Mouse (Mus musculus): ENCODE measurements around the gene D6Wsu163e.

D6Wsu163e gene

DNA sequence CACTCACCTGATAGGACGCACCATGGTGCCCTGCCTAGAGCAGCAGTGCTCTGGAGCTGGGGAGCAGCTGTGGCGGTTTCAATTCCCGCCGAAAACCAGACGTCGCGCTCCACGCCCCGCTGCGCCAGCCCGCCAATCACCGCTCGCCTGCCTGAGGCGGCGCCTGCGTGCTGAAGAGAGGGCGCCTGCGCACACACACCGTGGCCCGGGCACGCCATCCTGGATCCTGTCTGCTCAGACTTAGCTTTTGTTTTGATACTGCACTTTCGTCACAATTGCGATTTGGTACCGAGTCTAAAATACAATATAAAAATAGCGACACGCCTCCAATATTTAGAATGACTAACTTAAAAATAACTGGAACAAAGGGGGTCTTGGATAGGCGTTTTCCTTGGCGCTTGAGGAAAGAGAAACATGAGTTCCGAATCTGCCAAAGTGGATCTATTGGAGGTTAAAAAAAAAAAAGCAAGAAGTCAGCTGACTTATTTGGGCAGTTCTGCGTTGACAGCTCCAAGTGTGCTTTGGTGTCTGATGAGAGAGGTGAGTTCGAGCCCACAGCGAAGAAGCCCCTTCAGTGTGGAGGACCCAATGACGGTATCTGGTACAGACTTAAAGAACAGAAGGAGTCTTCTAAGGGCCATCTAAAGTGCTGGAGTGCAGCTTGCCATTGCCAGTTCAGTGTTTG lies at the start of gene D6Wsu163e, which contains the start of gene Rad51ap1:
D6Wsu163e (plus strand) TSS at position 476 of the 685 bp plus-strand sequence.
Rad51ap1 (minus strand) TSS at position 101 of the 685 bp plus-strand sequence.
- DNase-seq (ENCODE audit: low spot score in 2 of 2) = peak; percentile 93 to 94

DNA sequence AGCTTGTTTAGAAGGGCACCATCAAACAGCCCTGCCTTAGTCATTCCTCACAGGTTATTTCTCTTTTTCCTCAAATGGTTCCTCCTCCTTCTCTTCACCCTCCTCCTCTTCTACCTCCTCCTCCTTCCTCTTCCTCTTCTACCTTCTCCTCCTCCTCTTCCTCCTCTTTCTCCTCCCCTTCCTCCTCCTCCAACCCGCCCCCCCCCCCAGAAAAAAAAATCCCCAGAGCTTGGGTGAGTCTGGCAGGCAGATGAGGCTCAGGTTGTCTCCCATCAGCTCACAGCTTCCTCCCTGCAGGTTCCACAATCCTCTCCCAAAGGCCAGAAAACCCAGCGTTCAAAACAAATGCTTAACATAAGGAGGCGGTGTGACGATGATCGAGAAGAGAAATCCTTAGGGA lies 32.4 kb upstream of the D6Wsu163e start:
- DNase-seq (ENCODE audit: low spot score in 2 of 2) = no peak

DNA sequence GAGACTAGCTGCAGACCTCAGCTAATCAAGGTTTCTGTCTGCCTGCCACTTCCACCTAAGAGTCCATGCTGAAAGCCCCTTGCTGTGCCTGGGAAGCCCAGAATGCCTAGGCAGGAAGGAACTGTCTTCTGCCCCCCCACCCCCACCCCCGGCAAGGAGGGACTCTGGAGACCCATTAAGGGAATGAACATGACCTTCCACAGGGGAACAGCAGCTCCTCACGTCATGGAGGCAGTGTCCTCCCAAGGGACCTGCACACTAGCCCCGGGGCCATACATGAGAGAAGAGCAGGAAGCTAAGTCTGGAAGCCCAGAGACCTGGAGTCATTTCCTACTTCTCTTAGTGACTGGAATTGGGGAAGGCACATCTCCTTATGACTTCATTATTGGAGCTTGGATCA lies 31.9 kb upstream of the D6Wsu163e start:
- no peak for DNase-seq (ENCODE audit: low spot score in 2 of 2)

DNA sequence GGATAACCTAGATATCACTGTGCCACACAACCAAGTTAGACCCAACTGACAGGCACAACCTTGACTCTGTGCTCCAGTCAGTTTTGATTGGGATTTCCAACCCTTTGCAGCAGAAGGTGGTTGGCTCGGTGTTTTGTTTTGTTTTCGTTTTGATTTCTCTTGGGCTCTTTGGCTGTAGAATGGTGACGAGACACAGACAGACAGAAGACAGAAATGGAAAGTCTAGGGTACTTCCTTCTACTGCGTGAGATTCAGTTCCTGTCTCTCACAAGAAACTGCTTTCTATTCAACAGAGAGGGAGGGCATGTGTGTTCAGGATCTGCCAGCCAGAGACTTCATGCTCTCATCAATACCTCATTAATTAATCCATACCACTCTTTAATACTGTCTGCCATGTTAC lies 29.0 kb upstream of the D6Wsu163e start:
- no peak for DNase-seq (ENCODE audit: low spot score in 2 of 2)

DNA sequence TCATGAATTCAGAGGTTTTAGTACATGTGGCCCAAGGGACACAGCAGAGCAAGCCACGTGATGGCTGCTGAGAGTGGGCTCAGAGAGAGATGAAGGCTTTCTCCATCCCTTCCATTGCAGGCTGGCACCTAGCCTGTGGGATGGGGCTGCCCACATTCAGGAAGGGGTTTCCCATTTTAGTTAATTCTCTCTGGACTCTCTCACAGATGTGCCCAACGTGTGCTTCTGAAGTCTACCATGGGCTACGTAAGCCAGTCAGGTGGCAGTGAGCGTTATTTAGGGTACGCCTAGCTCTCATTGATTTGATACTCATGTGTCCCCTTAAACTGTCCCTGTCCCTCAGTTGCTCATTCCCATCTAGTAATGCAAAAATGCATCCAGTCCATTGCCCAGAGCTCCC lies 24.8 kb upstream of the D6Wsu163e start:
- no peak for DNase-seq (ENCODE audit: low spot score in 2 of 2)

DNA sequence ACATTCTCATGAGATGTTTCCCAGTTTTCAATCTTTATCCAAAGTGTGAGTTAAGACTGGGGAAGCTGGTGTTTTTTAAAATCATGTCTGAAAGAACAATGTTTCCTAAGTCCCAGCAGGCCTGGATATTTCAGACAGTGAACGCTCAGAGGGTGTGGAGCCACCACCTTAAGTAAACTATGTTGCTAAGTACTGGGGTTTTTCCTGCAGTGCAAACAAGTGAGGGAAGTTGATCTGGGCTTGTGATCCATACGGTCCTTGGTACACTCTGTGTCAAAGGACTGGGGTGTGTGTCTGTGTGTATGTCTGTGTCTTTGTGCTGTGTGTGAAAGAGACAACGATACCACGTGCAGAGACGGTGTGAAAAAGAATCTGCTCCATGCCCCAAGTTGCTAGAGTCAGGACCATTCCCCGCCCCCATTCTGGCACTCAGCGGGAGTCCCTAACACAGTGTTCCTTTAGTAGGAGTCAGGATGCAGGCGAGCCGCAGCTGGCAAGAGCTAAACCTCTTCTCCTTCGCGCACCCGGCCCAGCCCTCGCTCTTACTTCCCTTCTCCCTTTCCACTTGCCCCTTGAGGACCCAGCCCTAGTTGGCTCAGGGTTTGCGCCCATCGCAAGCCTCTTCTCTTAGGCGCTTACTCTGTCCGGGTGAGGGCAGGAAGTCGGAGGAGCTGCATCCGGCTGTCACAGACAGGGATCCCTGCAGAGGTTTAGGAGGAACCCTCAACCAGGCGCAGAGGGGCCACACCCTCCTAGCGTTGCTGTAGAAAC lies 18.5 kb upstream of the D6Wsu163e start, which contains the start of gene Dyrk4:
Dyrk4 (minus strand) TSS at position 729 of the 771 bp plus-strand sequence.
- DNase-seq (ENCODE audit: low spot score in 2 of 2) = peak in 1 of 2 experiments; percentile 26

DNA sequence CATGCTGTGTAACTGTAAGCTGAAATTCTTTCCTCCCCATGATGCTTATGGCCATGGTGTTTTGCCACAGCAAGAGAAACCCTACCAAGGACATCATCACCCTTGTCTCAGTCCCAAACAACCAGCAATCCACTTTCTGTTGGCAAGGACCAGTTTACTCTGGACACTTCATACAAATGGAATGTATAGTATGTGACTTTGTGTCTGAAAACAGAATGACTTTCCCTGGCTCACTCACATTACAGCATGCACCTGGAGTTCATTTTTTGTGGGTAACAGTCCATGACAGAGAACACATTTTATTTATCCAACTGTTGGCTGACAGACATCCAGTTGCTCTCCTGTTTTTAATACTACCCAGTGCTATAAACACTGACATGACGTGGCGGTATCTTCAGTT lies 6.9 kb upstream of the D6Wsu163e start:
- no peak for DNase-seq (ENCODE audit: low spot score in 2 of 2)

DNA sequence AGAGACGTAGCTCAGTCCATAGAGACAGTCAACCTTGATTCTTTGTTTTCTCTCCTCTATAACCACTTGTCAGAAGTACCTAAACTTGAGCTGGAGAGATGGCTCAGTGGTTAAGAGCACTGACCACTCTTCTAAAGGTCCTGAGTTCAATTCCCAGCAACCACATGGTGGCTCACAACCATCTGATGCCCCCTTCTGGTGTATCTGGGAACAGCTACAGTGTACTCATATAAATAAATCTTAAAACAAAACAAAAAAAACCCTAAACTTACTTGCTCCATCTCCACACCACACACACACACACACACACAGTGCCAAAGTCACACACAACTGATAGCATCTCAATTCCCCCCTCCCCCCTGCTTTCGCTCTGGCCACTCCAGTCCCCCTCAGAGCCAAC lies 1.7 kb upstream of the D6Wsu163e start:
- no peak for DNase-seq (ENCODE audit: low spot score in 2 of 2)

DNA sequence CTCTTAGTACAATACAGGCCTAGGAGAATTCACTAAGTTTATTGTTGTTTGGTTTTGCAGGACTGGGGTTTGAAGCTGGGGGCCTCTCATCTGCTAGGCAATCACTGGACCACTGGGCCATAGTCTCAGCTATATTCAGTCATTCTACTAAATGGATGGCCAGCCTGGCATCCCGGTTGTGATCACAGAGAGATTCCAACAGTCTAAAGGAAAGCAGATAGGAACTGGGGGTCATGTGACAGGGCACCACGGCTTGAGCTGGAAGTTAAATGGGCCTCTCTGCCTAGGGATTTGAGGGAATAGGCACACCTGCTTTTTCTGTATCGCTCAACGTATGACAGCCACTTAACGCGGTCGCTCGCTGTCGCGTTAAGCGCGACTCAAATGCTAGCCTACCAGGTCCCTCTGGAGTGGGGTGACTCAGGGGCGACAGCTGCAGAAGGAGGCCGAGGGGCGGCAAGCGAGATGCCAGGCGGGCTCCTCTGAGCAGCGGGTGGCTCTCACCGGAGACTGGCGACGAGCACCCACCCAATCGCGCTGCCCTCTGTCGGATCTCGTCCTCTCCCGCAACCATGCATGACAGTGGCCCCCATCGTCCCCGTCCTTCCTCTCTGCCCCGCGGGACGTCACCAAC lies 792 bp upstream of the D6Wsu163e start:
- no peak for DNase-seq (ENCODE audit: low spot score in 2 of 2)

DNA sequence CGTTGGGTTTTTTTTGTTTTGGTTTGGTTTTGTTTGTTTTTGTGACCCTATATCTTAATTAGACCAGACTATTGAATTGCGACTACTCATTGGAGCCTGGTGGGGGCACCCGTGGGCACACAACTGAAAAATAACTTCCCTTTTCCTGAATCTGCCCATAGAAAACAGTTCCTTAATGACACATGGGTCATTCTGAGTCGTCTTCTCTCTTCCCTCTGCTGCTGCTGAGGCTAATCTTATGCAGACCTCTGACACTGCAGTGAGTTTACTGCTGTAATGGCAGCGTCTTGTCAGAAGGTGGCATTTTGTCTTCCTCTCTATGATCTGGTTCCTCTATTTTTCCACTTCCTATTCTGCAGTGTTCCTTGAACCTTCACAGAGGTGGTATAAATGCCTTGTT lies 689 bp downstream of the D6Wsu163e start:
- DNase-seq (ENCODE audit: low spot score in 2 of 2) = no peak

DNA sequence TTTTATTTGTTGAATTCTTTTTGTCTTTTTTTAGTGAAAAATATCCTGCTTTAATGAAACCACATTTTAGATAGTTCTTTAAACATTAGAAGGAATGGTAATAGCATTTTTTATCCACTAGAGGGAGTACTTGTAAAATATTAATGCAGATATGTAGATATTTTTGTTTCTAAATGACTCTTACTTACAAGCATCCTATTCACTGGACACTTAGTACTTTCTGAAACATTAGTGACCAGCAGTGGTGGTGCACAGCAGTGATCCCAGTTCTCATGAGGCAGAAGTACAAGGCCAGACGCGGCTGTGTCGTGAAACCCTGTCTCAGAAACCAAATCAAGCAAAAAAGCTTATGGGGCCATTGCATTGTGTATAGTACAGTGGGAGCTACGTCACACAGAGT lies 8.6 kb downstream of the D6Wsu163e start:
- DNase-seq (ENCODE audit: low spot score in 2 of 2) = no peak

DNA sequence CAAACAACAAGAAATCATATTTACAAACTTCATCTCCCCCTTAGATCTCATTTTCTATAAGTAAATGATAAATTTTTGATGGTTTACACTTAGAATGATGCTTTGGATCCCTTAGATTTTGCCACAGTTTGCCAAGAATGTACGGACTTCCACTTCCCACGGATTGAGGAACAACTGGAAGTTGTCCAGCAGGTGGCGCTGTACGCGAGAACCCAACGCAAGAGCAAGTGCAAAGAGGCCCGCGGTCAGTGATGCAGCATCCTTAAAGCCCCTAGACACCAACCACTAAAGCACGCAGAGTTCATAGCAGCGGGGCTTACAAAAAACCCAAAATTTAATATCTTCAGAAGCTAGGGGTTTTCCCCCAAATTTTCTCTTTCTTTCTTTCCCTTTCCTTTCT lies 16.0 kb downstream of the D6Wsu163e start:
- peak; percentile 41 to 84 for DNase-seq (ENCODE audit: low spot score in 2 of 2)

DNA sequence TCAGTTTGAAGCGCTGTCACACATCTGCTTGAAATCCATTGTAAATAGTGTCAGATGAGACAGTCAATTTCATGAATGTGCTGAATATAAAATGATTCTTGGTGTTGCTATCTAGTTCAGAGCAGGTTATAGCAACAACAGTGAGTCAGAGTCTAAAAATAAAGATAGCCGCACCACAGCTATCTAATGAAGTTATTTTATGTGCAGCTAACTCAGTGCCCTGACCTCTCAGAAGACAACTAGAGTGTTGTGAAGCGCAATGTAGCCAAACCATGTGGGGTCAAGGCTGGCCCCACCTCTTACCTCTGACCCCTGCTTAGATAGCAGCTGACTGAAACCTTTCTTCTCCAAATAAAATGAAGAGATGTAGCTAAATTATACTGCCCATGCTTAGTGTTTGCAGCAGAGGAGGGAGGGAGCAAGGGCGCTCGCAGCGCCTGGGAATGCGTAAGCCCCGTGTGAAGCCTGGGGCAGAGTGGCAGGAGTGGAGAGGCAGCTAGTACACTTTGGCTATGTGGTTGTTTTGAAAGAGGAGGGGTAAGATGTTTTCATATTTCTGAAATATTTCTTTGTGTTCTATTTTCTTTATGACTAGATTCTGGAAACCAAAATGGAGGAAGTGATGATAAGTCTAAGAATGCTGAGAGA lies 21.7 kb downstream of the D6Wsu163e start:
- no peak for DNase-seq (ENCODE audit: low spot score in 2 of 2)

DNA sequence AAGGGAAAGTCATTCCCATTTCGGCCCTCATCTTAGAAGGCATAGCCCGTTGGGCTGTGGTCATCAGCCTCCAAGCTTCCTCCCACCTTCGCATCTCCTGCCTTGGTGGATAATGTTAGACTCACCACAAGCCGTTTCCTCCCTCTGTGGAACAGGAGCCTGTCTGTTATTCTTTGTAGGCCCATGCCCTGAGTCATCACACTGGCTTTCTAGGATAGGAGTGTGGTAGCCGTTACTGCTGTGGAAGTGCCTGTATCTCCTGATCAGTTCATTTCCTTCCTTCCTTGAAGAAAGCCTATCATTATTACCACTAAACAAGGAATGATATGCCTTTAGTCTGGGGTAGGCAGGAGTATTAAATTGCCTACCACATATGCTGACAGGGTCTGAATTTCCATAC lies 22.9 kb downstream of the D6Wsu163e start:
- no peak for DNase-seq (ENCODE audit: low spot score in 2 of 2)

DNA sequence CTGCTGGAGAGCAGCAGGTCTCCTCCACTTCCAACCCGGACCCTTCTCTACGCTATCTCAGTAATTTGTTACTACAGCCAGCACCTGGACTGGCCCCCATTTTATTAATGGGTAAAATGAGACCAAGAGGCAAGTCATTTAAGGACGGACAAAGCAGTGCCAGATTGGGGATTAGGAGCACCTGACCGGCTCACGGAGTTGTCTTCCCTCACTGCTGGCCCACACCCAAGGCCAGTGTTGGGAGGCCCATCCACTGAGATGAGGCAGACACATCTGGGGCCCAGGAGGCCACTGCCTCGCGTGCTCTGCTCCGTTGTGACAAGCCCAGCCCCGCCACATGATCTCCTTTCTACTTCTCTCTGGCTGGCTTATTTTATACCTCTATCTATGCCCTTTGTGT lies 23.7 kb downstream of the D6Wsu163e start:
- no peak for DNase-seq (ENCODE audit: low spot score in 2 of 2)

DNA sequence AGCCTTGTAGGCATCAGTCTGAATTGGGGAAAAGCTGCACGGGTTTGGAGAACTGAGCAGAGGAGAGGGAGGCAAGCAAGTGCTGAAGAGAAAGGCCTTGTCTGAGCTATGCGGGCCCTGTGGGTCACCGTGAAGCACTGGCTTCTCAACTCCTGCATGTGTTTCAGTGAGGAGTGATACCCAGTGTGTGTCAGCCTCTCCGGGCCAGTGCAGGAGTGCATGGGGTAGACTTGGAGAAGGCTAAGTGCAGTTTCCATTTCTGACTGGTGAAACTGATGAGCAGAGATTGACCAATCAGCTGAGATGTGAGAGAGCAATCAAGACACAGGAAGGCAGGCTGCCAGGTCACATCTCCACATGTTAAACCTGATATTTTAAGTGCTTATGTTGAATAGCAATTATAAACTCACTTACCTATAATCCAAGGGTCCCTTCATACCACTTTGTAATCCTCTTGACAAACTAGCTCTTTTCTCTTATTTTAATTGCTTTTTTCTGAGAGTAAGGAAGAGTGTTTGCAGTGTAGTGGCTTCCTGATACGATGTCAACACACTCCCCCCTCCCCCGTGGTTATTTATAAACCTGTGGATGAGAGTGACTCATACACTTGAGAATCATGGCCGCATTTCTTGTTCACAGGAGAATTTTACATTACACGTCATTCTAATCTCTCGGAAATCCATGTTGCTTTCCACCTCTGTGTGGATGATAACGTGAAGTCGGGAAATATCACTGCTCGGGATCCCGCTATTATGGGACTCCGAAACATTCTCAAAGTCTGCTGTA lies 26.7 kb downstream of the D6Wsu163e start:
- DNase-seq (ENCODE audit: low spot score in 2 of 2) = no peak

DNA sequence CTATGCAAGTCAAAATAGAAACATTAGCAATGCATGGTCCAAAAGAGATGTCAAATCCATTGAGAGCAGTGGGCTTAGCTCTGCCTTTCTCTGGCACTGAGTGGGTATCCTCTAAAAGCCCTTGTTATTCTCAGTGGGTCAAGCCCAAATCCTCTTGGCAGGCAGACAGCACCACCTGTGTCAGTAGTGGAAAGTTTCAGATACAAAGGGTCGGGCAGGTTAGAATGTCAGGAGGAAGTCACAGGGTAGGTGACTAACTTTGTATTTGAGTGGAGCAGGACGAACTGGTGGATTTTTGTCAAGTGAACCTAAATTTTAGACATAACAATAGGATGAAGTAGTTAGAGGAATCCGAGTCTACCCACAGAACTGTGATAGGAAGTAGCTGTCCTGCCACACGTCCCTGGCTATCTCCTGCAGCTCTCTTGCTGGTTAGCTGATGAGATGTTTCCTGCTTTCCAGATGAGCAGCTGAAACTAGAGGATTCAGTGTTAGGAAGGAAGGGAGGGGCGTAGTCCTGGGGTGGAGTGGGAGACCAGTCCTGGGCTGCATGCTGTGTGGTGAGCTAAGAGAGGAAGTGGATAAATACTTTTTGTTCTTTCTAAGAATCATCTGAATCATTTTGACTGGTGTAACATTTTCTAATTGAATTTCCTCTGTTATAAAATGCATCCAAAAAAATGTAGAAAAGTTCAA lies 41.9 kb downstream of the D6Wsu163e start:
- DNase-seq (ENCODE audit: low spot score in 2 of 2) = no peak

DNA sequence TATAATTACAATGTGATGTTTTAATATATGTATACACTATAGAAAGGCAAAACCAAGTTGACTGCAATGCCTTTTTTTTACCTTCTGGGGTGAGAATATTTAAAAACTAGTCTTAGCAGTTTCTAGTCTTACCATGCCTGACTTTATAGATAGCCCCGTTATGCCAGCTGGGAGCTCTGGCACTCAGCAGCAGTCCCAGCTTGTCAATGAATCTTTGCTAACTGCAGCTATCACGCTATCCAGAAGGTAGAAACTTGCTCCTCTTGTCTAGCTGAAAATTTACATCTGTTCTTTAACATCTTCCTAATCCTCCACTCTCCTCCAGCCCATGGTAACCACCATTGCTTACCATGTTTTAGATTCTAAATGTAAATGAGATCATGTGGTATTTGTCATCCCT lies 53.9 kb downstream of the D6Wsu163e start:
- no peak for DNase-seq (ENCODE audit: low spot score in 2 of 2)

DNA sequence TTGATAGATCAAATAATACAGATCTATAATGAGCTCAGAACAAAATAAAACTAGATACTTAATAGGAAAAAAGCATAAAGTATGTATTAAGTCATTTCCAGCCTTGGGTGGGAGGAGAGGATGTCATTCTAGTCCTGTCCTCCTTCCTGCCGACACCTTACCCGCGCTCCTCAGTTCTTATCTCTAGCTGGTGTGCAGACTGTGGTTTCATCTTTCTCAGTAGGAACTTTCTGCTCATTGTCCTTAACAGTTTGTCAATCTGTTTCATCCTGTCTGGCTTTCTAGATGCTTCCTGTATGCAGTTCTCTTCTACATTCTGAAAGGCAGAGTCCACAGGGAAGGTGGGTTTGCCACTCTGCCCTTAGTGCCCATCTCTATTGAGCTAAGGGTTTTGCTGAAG lies 55.7 kb downstream of the D6Wsu163e start:
- DNase-seq (ENCODE audit: low spot score in 2 of 2) = no peak

DNA sequence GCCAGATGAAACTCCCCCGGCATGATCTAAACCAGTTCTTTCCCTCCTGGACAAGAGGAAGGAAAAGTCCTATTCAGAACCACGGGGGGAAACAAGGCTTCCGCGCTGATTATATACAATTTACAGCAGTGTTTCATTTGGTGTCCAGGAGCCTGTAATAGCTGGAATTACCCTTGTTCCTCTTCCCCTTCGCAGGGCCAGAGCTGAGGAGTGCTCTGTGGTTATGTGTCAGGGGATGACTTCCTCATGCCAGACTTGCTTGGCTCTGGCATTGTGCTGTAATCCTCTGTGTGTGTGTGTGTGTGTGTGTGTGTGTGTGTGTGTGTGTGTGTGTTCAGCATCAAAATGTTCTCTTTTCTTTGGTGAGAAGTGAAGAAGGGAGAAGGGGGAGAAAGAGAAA lies 56.6 kb downstream of the D6Wsu163e start:
- no peak for DNase-seq (ENCODE audit: low spot score in 2 of 2)

DNA sequence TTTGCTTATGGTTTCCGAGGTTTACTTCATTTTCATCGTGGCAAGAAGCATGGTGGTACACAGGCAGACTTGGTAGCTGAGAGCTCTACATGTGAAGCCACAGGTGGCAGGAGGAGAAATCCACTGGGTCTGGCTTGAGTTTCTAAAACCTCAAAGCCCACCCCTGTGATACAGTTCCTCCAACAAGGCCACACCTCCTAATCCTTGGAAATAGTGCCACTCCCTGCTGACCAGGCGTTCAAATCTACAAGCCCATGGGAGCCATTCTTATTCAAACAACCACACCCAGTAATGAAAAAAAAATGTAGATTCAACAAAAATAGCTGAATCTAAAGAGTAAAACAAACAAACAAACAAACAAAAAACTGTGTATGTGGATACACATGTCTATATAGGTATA lies 65.9 kb downstream of the D6Wsu163e start:
- no peak for DNase-seq (ENCODE audit: low spot score in 2 of 2)
